Mouse (Mus musculus) testis, adult 2 months (tissue): ENCODE data around the gene Neurod4. TPM values are rescaled to one million over a fixed set of nuclear protein-coding genes. Genes with fewer than 3 reads are reported as not detected.

Experiments
- H3K27ac ChIP-seq: fragments of 200-500 bp; 2 replicates; pipeline ENCODE4 v1.5.1; 2012; ENCODE audit warnings: low read depth, low read length; ENCODE audit not compliant: control insufficient read depth, insufficient read depth
- H3K27me3 ChIP-seq: fragments of 200-500 bp; 2 replicates; pipeline ENCODE4 v1.6.1; 2012; ENCODE audit warnings: mild to moderate bottlenecking, low read length, moderate library complexity; ENCODE audit not compliant: control insufficient read depth, insufficient read depth
- H3K36me3 ChIP-seq: fragments of 200-500 bp; 2 replicates; pipeline ENCODE4 v1.6.1; 2012; ENCODE audit warnings: mild to moderate bottlenecking, low read length; ENCODE audit not compliant: control insufficient read depth, insufficient read depth
- H3K4me1 ChIP-seq: fragments of 200-500 bp; 2 replicates; pipeline ENCODE4 v1.6.1; 2012; ENCODE audit warnings: low read length; ENCODE audit not compliant: control insufficient read depth, insufficient read depth
- H3K4me3 ChIP-seq: fragments of 200-500 bp; 2 replicates; pipeline ENCODE4 v1.5.1; 2012; ENCODE audit warnings: low read depth, mild to moderate bottlenecking, low read length, moderate library complexity, mixed read lengths; ENCODE audit not compliant: control insufficient read depth
- CTCF ChIP-seq: fragments of 200-500 bp; IDR thresholded peaks from 2 replicates; pipeline ENCODE4 v1.5.1; 2012; ENCODE audit warnings: low read depth, mild to moderate bottlenecking, inconsistent platforms, low read length, moderate library complexity; ENCODE audit not compliant: control insufficient read depth, insufficient read depth, insufficient replicate concordance
- POLR2A ChIP-seq: fragments of 200-500 bp; IDR thresholded peaks from 2 replicates; pipeline ENCODE4 v1.6.1; 2012; ENCODE audit warnings: low read depth, mild to moderate bottlenecking, inconsistent platforms, low read length, moderate library complexity; ENCODE audit not compliant: control insufficient read depth
- polyA plus RNA-seq: library from polyadenylated mRNA; depleted of rRNA; stranded (reverse); fragments of >200 nt; gene quantifications from 2 replicates; pipeline ENCODE4 v1.2.3, GENCODE M21; 2012

The Neurod4 gene
- polyA plus RNA-seq, 1 experiment: not detected

DNA sequence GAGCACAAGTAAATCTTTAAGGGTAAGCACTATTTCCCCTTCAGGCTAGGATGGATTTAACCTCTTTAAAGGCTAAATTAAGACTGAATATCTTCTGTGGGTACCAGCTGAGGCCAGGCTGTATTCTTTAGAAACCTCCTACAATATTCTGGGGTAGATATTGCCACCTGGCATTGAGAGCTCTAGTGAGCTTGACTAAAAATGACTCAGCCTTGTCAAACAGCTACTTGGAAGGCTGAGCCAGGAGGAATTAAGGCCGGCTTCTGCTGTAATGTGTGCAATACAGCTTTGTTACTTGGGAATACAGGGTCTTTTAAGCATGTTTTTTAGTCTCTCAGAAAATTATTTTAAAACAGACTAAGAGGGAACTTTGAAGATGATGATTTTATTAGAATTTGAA is 7.2 kb upstream of the Neurod4 start:
- H3K4me1 ChIP-seq: no peaks in the 10 kb centered on the region
- H3K27ac ChIP-seq: no peak overlapping the region
- no peaks in the 10 kb centered on the region for H3K27me3 ChIP-seq
- no peaks in the 10 kb centered on the region for H3K36me3 ChIP-seq
- H3K4me3 ChIP-seq: no peak overlapping the region
- TF ChIP-seq CTCF: no peak
- TF ChIP-seq POLR2A: no peak

DNA sequence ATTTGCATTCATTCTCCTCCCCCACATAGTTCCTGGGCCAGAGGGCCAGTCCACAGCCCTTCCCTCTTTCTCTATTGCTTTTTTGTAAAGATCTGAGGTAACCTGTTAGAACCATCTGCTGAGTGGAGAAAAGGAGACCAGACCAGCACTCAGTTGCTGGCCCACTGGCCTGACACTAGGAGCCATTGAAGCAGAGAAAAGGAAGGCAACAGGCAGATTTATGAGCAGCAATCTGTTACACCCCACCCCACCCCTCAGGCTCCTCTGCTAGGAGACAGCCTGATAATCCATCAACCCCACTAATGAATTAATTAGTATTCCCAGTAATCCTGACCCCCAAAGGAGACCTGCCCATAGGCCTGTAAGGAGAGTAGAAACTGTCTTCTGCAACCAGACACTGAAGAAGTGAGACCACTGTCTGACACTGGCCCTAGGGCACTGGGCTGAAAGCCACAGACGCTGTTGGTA is 2.0 kb upstream of the Neurod4 start:
- Histone ChIP-seq H3K36me3 (no peaks in the 10 kb centered on the region), H3K27me3 (no peaks in the 10 kb centered on the region), H3K4me1 (no peaks in the 10 kb centered on the region), H3K4me3 (no peak overlapping the region), H3K27ac (no peak overlapping the region)
- TF ChIP-seq POLR2A: no peak
- no peak for TF ChIP-seq CTCF

DNA sequence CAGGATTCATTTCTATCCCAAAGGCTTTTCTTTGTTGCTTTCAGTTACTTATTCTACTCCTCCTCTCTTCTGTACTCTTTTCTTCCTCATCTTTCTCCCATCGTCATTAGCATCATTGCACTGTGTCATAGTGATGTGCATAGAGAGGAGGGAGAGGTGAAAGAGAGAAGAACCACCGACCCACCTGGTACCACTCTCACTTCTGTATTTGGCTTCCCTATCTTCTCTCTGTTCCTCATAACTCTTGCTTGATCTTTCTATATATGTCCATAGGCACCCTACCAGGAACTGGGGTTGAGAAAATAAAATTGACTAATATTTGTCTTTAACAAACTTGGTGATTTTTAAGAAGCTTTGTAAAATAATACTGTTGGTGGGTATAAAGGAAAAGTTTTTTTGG is 3.5 kb downstream of the Neurod4 start:
- Histone ChIP-seq H3K36me3 (no peaks in the 10 kb centered on the region), H3K4me3 (no peak overlapping the region), H3K27me3 (no peaks in the 10 kb centered on the region), H3K27ac (no peak overlapping the region), H3K4me1 (no peaks in the 10 kb centered on the region)
- no peak for TF ChIP-seq CTCF
- TF ChIP-seq POLR2A: no peak

- H3K27ac ChIP-seq: no peak overlapping the region
- no peaks in the 10 kb centered on the region for H3K36me3 ChIP-seq
- no peaks in the 10 kb centered on the region for H3K27me3 ChIP-seq
- no peak overlapping the region for H3K4me3 ChIP-seq
- no peaks in the 10 kb centered on the region for H3K4me1 ChIP-seq
- TF ChIP-seq CTCF (no peak), POLR2A (no peak)
These were observed 4.3 kb downstream of the Neurod4 start for GRCm38 (mm10) chr10:130275759-130276158.

- Histone ChIP-seq H3K36me3 (no peaks in the 10 kb centered on the region), H3K27ac (no peak overlapping the region), H3K4me3 (no peak overlapping the region), H3K4me1 (no peaks in the 10 kb centered on the region), H3K27me3 (no peaks in the 10 kb centered on the region)
- TF ChIP-seq CTCF (no peak), POLR2A (no peak)
These were observed 16.8 kb downstream of the Neurod4 start for GRCm38 (mm10) chr10:130263203-130263602.

- Histone ChIP-seq H3K36me3 (no peaks in the 10 kb centered on the region), H3K27ac (no peak overlapping the region), H3K4me1 (no peaks in the 10 kb centered on the region), H3K4me3 (no peak overlapping the region), H3K27me3 (no peaks in the 10 kb centered on the region)
- TF ChIP-seq POLR2A: no peak
- TF ChIP-seq CTCF: no peak
These were observed 20.6 kb downstream of the Neurod4 start for GRCm38 (mm10) chr10:130259483-130259882.

- Histone ChIP-seq H3K27me3 (no peaks in the 10 kb centered on the region), H3K4me3 (no peak overlapping the region), H3K36me3 (no peaks in the 10 kb centered on the region), H3K27ac (no peak overlapping the region), H3K4me1 (no peaks in the 10 kb centered on the region)
- no peak for TF ChIP-seq CTCF
- TF ChIP-seq POLR2A: no peak
These were observed 35.8 kb downstream of the Neurod4 start for GRCm38 (mm10) chr10:130244271-130244670.
